Mouse (Mus musculus): ENCODE results near the gene St6galnac3. TPM values are rescaled to one million over a fixed set of nuclear protein-coding genes. Genes with fewer than 3 reads are reported as not detected.

The St6galnac3 gene
- polyA plus RNA-seq, 1 experiment: 8.4 TPM

DNA sequence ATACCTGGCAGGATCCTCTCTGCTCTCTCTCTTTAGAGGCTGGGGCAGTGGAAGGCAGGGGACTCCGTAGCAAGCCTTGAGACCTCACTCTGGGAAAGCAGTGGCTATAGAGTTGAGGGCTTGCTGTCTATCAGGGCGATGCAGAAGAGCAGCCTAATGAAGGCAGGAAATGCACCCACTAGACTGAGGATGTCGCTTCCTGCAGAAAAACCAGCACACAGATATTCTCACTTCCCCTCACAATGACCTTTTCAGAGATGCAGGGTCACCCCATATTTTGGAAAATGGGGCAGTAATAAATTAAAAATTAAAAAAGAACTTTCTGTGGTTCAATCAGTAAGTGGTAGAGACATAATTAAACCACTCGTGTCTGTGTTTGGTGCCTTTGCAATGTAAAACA is 4.1 kb downstream of the St6galnac3 start:
- Histone ChIP-seq H3K4me1 (ENCODE audit: control insufficient read depth, insufficient read depth, low read length) (peaks cover 5% of the 10 kb centered on the region), H3K4me3 (replicated peaks; ENCODE audit: extremely low read depth, low read depth, low read length) (no peak overlapping the region)
- DNase-seq: no peak
- no peak for TF ChIP-seq CTCF (IDR thresholded peaks at IDR 0.05; ENCODE audit: insufficient read depth, low read length)
- no peak for TF ChIP-seq POLR2A (IDR thresholded peaks at IDR 0.05; ENCODE audit: borderline replicate concordance, extremely low read depth, low read depth, low read length)
- WGBS: 45% methylated on average over 4 of the region's 4 CpGs

DNA sequence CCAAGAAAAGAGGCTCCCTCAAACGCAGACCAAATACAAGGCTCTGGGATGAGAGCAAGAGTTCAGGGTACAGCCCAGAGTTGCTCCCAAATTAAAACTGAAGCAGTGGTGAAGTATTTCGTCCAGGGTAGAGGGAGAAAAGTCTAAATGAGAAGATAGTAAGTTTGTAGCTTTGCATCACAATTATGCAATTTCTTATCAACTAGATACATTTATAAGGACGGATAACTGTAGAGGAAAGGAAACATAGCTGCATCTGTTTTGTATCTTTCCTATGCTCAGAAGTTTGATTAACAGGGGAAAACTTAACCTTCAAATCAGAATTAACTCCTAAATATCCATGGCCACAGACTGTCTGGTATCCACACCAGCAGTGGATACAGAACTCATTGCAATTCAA is 4.7 kb downstream of the St6galnac3 start:
- TF ChIP-seq POLR2A (IDR thresholded peaks at IDR 0.05; ENCODE audit: borderline replicate concordance, extremely low read depth, low read depth, low read length) (no peak), CTCF (IDR thresholded peaks at IDR 0.05; ENCODE audit: insufficient read depth, low read length) (no peak)
- no peak for DNase-seq
- 32% methylated on average over 3 of the region's 3 CpGs for WGBS
- H3K4me3 ChIP-seq (replicated peaks; ENCODE audit: extremely low read depth, low read depth, low read length): no peak overlapping the region
- peaks cover 11% of the 10 kb centered on the region for H3K4me1 ChIP-seq (ENCODE audit: control insufficient read depth, insufficient read depth, low read length)

DNA sequence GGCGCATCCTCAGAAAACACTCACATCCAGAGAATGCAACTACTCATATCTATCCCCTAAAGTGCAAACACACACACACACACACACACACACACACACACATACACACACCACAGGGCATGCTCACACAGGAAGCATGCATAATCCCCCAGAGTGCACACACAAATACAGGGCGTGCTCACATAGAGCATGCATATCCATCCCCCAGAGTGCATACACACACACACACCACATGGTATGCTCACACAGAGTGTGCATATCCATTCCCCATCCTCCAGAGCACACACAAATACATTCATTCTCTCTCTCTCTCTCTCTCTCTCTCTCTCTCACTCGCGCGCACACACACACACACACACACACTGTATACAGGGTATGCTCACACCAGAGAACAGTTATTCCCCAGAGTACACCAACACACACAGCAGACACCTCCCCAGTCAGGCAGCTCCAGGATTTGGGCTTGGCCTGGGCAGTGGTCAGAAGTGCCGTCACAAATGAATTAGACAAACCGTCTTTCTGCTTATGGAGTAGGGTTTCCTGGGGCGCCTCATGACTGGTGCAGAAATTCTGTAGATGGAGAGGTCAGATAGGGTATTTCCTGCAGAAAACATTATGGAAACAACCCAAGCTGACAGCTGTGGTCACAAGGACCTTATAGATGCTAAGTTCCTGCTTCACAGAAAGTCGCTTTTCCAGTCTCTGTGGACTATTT is 5.6 kb downstream of the St6galnac3 start:
- H3K4me3 ChIP-seq (replicated peaks; ENCODE audit: extremely low read depth, low read depth, low read length): no peak overlapping the region
- H3K4me1 ChIP-seq (ENCODE audit: control insufficient read depth, insufficient read depth, low read length): peaks cover 12% of the 10 kb centered on the region
- no peak for DNase-seq
- TF ChIP-seq CTCF (IDR thresholded peaks at IDR 0.05; ENCODE audit: insufficient read depth, low read length) (no peak), POLR2A (IDR thresholded peaks at IDR 0.05; ENCODE audit: borderline replicate concordance, extremely low read depth, low read depth, low read length) (no peak)
- WGBS: 71% methylated on average over 9 of the region's 9 CpGs

DNA sequence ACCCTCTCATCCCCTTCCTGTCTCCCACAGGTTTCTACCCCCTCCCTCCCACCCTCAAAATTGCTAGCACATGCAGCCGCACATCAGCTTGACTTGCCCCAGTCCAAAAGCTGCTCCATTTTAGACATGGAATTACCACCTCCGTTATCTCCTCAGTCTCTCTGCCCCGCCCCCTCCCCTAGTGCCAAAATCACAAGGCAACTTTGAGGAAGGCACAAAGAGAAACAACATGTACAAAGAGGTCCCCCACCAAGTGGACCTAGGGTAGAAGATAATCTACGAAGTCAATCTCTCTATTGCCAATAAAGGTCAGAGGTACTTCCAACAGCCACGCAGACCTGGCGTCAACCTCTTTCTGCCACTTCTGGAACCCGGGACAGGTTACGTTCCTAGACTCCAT is 6.2 kb downstream of the St6galnac3 start:
- no peak overlapping the region for H3K4me3 ChIP-seq (replicated peaks; ENCODE audit: extremely low read depth, low read depth, low read length)

DNA sequence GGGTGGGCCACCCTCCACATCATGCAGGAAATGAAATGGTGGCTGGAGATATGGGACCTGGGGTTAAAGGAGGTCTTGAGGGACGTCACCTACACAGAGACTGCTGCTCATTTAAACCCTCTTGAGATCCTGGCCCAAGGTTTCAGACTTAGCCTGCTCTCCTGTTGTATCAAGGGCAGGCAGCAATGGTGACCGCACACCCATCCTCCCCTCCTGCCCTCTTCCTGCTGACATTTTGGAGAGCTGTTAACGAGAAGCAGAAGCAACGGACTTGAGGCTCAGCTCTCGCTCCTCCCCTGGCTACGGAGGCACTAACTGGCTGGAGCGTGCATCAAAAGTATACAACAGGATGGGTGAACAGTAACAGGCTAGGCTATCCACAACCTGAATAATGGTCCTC is 7.2 kb downstream of the St6galnac3 start:
- DNase-seq: no peak
- Histone ChIP-seq H3K4me1 (ENCODE audit: control insufficient read depth, insufficient read depth, low read length) (peaks cover 12% of the 10 kb centered on the region), H3K4me3 (replicated peaks; ENCODE audit: extremely low read depth, low read depth, low read length) (no peak overlapping the region)
- WGBS: 89% methylated on average over 7 of the region's 7 CpGs
- no peak for TF ChIP-seq CTCF (IDR thresholded peaks at IDR 0.05; ENCODE audit: insufficient read depth, low read length)
- TF ChIP-seq POLR2A (IDR thresholded peaks at IDR 0.05; ENCODE audit: borderline replicate concordance, extremely low read depth, low read depth, low read length): no peak

More for the DNA sequence above, 6.2 kb downstream of the St6galnac3 start:
- TF ChIP-seq POLR2A (IDR thresholded peaks at IDR 0.05; ENCODE audit: borderline replicate concordance, extremely low read depth, low read depth, low read length) (no peak), CTCF (IDR thresholded peaks at IDR 0.05; ENCODE audit: insufficient read depth, low read length) (no peak)
- WGBS: 54% methylated on average over 8 of the region's 8 CpGs
- DNase-seq: no peak
- H3K4me1 ChIP-seq (ENCODE audit: control insufficient read depth, insufficient read depth, low read length): peaks cover 12% of the 10 kb centered on the region

DNA sequence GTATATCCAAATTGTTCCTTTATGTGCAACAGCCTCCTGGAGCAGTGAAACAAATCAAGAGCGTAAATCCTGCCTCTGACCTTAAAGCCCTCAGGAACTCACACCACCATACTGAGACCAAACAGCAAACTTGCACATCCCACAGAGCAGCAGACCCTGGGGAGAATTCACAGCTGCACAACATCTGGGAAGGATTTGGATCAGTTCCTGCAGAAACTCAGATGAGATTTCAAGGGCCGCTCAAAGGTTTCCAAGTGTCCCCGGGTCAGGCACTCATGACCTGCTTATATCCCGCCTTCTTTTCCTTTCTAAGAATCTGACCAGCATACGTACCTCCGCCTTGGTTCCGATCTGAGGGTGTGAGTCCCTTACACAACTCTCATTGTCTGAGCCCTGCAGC is 9.3 kb downstream of the St6galnac3 start:
- no peak for DNase-seq
- 23% methylated on average over 7 of the region's 7 CpGs for WGBS

DNA sequence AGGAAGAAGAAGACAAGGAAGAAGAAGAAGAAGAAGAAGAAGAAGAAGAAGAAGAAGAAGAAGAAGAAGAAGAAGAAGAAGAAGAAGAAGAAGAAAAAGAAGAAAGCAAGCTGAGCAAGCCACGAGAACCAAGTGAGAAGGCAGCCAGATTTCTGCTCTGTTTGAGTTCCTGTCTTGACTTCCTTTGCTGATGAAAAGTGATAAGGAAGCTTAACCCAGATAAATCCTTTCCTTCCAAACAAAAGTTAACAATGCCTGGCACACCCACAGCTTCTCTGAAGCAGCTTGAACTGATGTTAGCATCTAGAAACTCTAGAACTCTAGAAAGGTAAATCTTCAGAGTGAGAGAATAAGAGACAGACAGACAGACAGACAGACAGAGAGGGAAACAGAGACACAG is 14.4 kb downstream of the St6galnac3 start:
- Histone ChIP-seq H3K4me1 (ENCODE audit: control insufficient read depth, insufficient read depth, low read length) (peaks cover 13% of the 10 kb centered on the region), H3K4me3 (replicated peaks; ENCODE audit: extremely low read depth, low read depth, low read length) (no peak overlapping the region)
- TF ChIP-seq POLR2A (IDR thresholded peaks at IDR 0.05; ENCODE audit: borderline replicate concordance, extremely low read depth, low read depth, low read length) (no peak), CTCF (IDR thresholded peaks at IDR 0.05; ENCODE audit: insufficient read depth, low read length) (no peak)
- WGBS: 28% methylated on average over 1 of the region's 1 CpGs
- no peak for DNase-seq

More for the DNA sequence above, 9.3 kb downstream of the St6galnac3 start:
- no peak for TF ChIP-seq POLR2A (IDR thresholded peaks at IDR 0.05; ENCODE audit: borderline replicate concordance, extremely low read depth, low read depth, low read length)
- no peak for TF ChIP-seq CTCF (IDR thresholded peaks at IDR 0.05; ENCODE audit: insufficient read depth, low read length)
- Histone ChIP-seq H3K4me3 (replicated peaks; ENCODE audit: extremely low read depth, low read depth, low read length) (no peak overlapping the region), H3K4me1 (ENCODE audit: control insufficient read depth, insufficient read depth, low read length) (peaks cover 15% of the 10 kb centered on the region)

DNA sequence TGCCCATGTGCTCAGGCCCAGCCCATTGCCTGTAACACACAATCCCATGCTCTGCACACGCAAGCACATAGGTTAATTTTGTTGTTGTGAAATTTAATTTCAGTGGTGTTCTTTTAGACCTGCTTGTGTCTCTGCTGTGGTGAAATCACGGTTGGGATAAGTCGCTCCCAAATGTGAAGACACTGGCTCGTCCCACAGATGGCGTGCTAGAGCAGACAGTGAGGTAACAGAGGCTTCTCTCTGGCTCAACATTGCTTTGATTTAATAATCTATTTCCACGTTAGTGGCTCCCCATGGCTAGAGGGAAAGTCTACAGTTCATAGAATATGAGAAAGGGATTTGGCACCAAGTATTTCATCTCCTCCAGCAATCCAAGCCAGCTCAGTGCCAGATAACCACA is 17.3 kb downstream of the St6galnac3 start:
- no peak for DNase-seq
- WGBS: 80% methylated on average over 6 of the region's 6 CpGs
- no peak overlapping the region for H3K4me3 ChIP-seq (replicated peaks; ENCODE audit: extremely low read depth, low read depth, low read length)
- H3K4me1 ChIP-seq (ENCODE audit: control insufficient read depth, insufficient read depth, low read length): peaks cover 10% of the 10 kb centered on the region
- peak; percentile 40; the same call in 1 of the 2 replicates for TF ChIP-seq CTCF (IDR thresholded peaks at IDR 0.05; ENCODE audit: insufficient read depth, low read length)
- TF ChIP-seq POLR2A (IDR thresholded peaks at IDR 0.05; ENCODE audit: borderline replicate concordance, extremely low read depth, low read depth, low read length): no peak

DNA sequence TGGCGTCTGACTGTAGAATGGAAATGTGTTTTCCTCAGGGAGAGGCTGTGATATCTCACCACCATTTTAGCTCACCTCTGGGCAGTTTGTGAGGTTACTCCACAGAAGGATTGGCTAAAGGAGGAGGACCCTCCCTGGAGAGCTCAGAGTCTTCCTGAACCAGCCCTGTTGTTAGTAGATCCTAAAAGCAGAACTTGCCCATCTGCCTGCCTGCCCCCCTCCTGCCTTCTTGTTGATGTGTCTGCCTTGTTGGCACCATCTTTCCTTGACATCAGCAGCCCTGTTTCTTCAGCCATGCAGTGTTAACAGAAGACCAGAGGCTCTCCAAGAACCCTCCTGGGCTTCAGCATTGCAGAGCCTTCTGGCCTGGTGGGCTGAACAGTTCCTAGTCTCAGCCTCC is 18.1 kb downstream of the St6galnac3 start:
- DNase-seq: no peak
- TF ChIP-seq POLR2A (IDR thresholded peaks at IDR 0.05; ENCODE audit: borderline replicate concordance, extremely low read depth, low read depth, low read length) (no peak), CTCF (IDR thresholded peaks at IDR 0.05; ENCODE audit: insufficient read depth, low read length) (no peak)
- Histone ChIP-seq H3K4me3 (replicated peaks; ENCODE audit: extremely low read depth, low read depth, low read length) (no peak overlapping the region), H3K4me1 (ENCODE audit: control insufficient read depth, insufficient read depth, low read length) (peaks cover 10% of the 10 kb centered on the region)
- WGBS: 70% methylated on average over 1 of the region's 1 CpGs

All from lung, adult 2 months (tissue).